Mouse (Mus musculus): ENCODE results near the gene Gm10717.
"Not testable (repeated sequence)": the region's sequence is repeated elsewhere in the genome, so short reads cannot be mapped to it uniquely, and the experiment has no call there.

Gm10717 gene

GRCm38 (mm10) chr9:3025653-3026052, 436 bp downstream of the Gm10717 start:
- DNase-seq: peak; percentile 36 to 69

- not testable (repeated sequence) for DNase-seq
These were observed 919 bp downstream of the Gm10717 start for GRCm38 (mm10) chr9:3026136-3026535.

- peak in 1 of 2 experiments; percentile 25 for DNase-seq
These were observed 1.5 kb downstream of the Gm10717 start for GRCm38 (mm10) chr9:3026741-3027140.

GRCm38 (mm10) chr9:3027200-3027599, 2.0 kb downstream of the Gm10717 start:
- not testable (repeated sequence) for DNase-seq

- DNase-seq: peak; percentile 5 to 47
These were observed 4.2 kb downstream of the Gm10717 start for GRCm38 (mm10) chr9:3029276-3030000.

GRCm38 (mm10) chr9:3030677-3031318, 5.6 kb downstream of the Gm10717 start:
- not testable (repeated sequence) for DNase-seq

- not testable (repeated sequence) for DNase-seq
These were observed 9.1 kb downstream of the Gm10717 start, which contains the start of gene Gm17535 for GRCm38 (mm10) chr9:3034299-3034698. Gene Gm17535 (plus strand): TSS chr9:3034599.

GRCm38 (mm10) chr9:3036577-3036976, 11.4 kb downstream of the Gm10717 start, which contains the start of gene Gm10715:
Gene Gm10715 (plus strand): TSS chr9:3036877.
- DNase-seq: not testable (repeated sequence)

GRCm38 (mm10) chr9:3038161-3038560, 12.9 kb downstream of the Gm10717 start:
- DNase-seq: not testable (repeated sequence)
